Mouse (Mus musculus) forebrain, embryonic 10.5 days (tissue): Measurements from ENCODE around the gene Cd96. TPM values are rescaled to one million over a fixed set of nuclear protein-coding genes. Genes with fewer than 3 reads are reported as not detected.

Experiments used
- DNase-seq: peaks from one replicate; pipeline ENCODE4 v3.0.0-alpha.2; 2017; ENCODE audit warnings: low spot score; ENCODE audit errors: extremely low spot score
- H3K27ac ChIP-seq: fragments of 300-500 bp; sonication (generic); 2 replicates; pipeline ENCODE4 v1.5.1; 2016; ENCODE audit warnings: mild to moderate bottlenecking
- H3K27me3 ChIP-seq: fragments of 300-500 bp; sonication (generic); 2 replicates; pipeline ENCODE4 v1.6.1; 2016; ENCODE audit warnings: mild to moderate bottlenecking; ENCODE audit not compliant: poor library complexity, severe bottlenecking
- H3K36me3 ChIP-seq: fragments of 300-500 bp; sonication (generic); replicated peaks from 2 replicates; pipeline ENCODE4 v1.6.1; 2016; ENCODE audit warnings: mild to moderate bottlenecking, moderate library complexity
- H3K4me1 ChIP-seq: fragments of 300-500 bp; sonication (generic); 2 replicates; pipeline ENCODE4 v1.6.1; 2016
- H3K4me3 ChIP-seq: fragments of 300-500 bp; sonication (generic); 2 replicates; pipeline ENCODE4 v1.5.1; 2016; ENCODE audit warnings: mild to moderate bottlenecking, moderate library complexity
- H3K9me3 ChIP-seq: fragments of 300-500 bp; sonication (generic); 2 replicates; pipeline ENCODE4 v1.6.1; 2016; ENCODE audit warnings: mild to moderate bottlenecking, moderate library complexity
- WGBS: fragments of 180-500 bp; shearing (Covaris S2); methylation state at CpG from one replicate; pipeline ENCODE4 v1.1.7; 2016; 5-methylcytosine and 5-hydroxymethylcytosine counted together
- polyA plus RNA-seq: library from polyadenylated mRNA; unstranded; fragments of >200 nt; fragmentation: Nextera tagmentation; extraction: Ambion mirVana; gene quantifications from 2 replicates; pipeline ENCODE4 v1.2.1, GENCODE M21; 2016

Gene Cd96
- polyA plus RNA-seq, 1 experiment from 2014 or later: not detected

DNA sequence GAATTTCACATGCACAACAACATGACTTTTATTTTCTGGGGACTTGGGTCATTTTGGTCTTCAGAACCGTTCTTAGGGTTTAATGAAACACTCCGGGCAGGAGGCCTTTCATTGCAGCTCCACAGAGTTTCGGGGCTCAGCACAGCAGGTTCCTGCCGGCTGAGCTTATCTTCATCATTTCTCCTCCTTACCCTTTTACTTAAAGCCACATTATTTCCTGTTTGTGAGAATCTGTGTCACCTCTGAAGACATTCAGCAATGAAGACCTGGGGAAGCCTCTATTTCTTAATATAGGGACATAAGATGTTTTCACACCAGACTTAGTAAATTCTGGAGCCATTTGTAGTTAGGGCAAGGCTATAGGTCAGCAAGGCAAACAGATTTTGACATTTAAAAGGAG lies 12.6 kb downstream of the Cd96 start:
- Histone ChIP-seq H3K27ac (no peak overlapping the region), H3K9me3 (no peaks in the 10 kb centered on the region), H3K36me3 (no peaks in the 10 kb centered on the region), H3K4me3 (no peak overlapping the region), H3K4me1 (no peaks in the 10 kb centered on the region), H3K27me3 (no peaks in the 10 kb centered on the region)
- WGBS: 61% methylated on average over 4 of the region's 4 CpGs
- no peak for DNase-seq

GRCm38 (mm10) chr16:46104491-46104890 lies 15.6 kb downstream of the Cd96 start:
- H3K4me1 ChIP-seq: 0 out of 2 replicates have a peak, but pooled peaks cover 4% of the 10 kb centered on the region
- no peaks in the 10 kb centered on the region for H3K27me3 ChIP-seq
- 84% methylated on average over 9 of the region's 9 CpGs for WGBS
- H3K4me3 ChIP-seq: no peak overlapping the region
- no peak for DNase-seq
- H3K27ac ChIP-seq: no peak overlapping the region
- no peaks in the 10 kb centered on the region for H3K36me3 ChIP-seq
- H3K9me3 ChIP-seq: no peaks in the 10 kb centered on the region

DNA sequence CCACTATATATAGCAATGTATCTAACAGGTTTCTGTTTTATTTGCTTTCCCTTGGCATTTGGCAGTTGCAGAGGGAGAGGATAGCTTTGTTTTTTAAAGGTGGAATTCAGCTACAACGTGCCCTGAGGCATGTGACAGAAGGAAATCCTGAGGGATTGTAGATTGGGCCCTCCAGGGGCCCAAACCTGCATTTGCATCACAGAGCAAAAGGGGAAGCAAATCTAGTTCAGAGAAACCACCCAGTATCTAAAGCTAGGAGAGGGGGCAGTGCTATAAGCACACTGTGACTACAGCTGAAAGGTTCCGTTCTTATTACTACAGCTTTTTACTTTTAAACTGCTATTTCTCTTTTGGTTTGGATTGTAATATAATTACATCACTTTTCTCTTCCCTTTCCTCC lies 18.3 kb downstream of the Cd96 start:
- H3K4me1 ChIP-seq: 0 out of 2 replicates have a peak, but pooled peaks cover 4% of the 10 kb centered on the region
- no peaks in the 10 kb centered on the region for H3K27me3 ChIP-seq
- no peaks in the 10 kb centered on the region for H3K36me3 ChIP-seq
- no peaks in the 10 kb centered on the region for H3K9me3 ChIP-seq
- no peak overlapping the region for H3K4me3 ChIP-seq
- no peak overlapping the region for H3K27ac ChIP-seq
- no peak for DNase-seq
- WGBS: 33% methylated on average over 2 of the region's 2 CpGs

DNA sequence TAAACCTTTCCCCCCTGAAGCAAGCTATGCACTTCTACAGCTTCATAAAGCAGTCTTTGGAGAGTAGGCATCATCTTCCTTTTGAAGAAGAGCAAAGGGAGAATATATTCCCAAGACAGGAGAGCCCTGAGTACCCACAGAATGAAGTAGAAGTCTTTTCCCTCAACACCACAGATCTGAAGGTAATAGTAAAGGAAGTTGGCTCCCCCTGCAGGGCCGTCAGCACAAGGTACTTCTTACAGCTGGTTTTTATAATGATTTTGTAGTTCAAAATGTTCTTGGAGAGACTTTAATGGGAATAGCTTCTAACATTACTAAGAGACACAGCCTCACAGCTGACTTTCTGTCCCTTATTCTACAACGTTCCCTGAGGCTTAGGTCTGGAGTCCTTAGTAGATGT lies 19.8 kb downstream of the Cd96 start:
- H3K4me1 ChIP-seq: 0 out of 2 replicates have a peak, but pooled peaks cover 4% of the 10 kb centered on the region
- H3K9me3 ChIP-seq: no peaks in the 10 kb centered on the region
- H3K27ac ChIP-seq: no peak overlapping the region
- no peak overlapping the region for H3K4me3 ChIP-seq
- H3K36me3 ChIP-seq: no peaks in the 10 kb centered on the region
- DNase-seq: no peak
- WGBS: 64% methylated on average over 2 of the region's 2 CpGs
- H3K27me3 ChIP-seq: no peaks in the 10 kb centered on the region

DNA sequence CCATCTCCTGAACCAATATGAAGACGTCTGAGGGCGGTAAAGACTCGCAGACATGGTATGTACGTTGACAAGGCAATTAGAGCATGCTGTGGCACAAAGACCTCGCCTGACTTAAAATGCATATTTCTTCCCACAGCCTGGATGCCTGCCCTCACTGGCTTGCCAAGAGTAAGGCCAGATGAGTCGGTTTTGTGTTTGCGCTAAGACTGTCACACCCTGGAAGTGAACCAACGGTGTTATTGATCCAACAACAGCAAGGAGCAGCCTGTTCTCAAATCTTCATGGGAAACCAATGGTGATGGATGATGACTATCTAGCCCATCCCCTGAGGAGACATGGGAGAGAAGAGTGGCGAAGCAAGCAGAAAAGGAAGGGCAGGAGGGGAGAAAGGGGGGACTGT lies 22.6 kb downstream of the Cd96 start:
- H3K27me3 ChIP-seq: no peaks in the 10 kb centered on the region
- WGBS: 91% methylated on average over 9 of the region's 9 CpGs
- no peak overlapping the region for H3K27ac ChIP-seq
- no peak overlapping the region for H3K4me3 ChIP-seq
- H3K9me3 ChIP-seq: no peaks in the 10 kb centered on the region
- 0 out of 2 replicates have a peak, but pooled peaks cover 4% of the 10 kb centered on the region for H3K4me1 ChIP-seq
- DNase-seq: no peak
- H3K36me3 ChIP-seq: no peaks in the 10 kb centered on the region

GRCm38 (mm10) chr16:46094478-46094877 lies 25.6 kb downstream of the Cd96 start:
- no peak overlapping the region for H3K4me3 ChIP-seq
- DNase-seq: no peak
- no peaks in the 10 kb centered on the region for H3K9me3 ChIP-seq
- H3K4me1 ChIP-seq: no peaks in the 10 kb centered on the region
- no peaks in the 10 kb centered on the region for H3K36me3 ChIP-seq
- H3K27ac ChIP-seq: no peak overlapping the region
- no peaks in the 10 kb centered on the region for H3K27me3 ChIP-seq
- 86% methylated on average over 2 of the region's 2 CpGs for WGBS

GRCm38 (mm10) chr16:46092935-46093334 lies 27.1 kb downstream of the Cd96 start:
- 96% methylated on average over 2 of the region's 2 CpGs for WGBS
- H3K9me3 ChIP-seq: no peaks in the 10 kb centered on the region
- no peak overlapping the region for H3K27ac ChIP-seq
- H3K4me1 ChIP-seq: no peaks in the 10 kb centered on the region
- no peak for DNase-seq
- no peaks in the 10 kb centered on the region for H3K36me3 ChIP-seq
- no peaks in the 10 kb centered on the region for H3K27me3 ChIP-seq
- no peak overlapping the region for H3K4me3 ChIP-seq

DNA sequence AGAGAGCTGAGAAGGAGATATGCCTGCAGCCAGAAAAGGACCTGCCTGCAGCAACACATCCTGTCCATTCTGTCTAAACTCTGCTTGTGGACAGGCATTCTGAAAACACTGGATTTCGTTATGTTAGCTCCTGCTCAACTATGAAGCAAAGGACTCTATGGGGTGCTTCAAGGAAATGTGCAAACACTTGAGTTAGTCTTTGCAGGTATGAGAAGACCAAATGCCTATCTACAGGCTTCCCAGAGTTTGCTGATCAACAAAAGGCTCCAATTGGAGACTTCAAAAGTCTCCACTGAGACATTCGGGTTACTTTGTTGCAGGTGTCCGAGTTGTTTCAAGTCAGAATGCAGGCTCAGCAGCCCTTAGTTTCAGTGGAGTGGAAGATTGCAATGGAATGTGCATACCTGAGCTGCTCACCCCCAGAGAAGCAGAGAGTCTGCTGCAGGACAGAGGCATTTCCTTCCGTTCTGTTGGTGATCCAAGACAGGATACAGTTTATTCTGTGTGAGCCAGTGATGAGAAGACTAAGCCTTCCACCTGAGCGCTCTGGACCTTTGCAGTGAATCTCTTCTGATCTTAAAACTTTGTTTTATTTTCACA lies 33.1 kb downstream of the Cd96 start:
- Histone ChIP-seq H3K36me3 (no peaks in the 10 kb centered on the region), H3K9me3 (no peaks in the 10 kb centered on the region), H3K4me3 (no peak overlapping the region), H3K27me3 (no peaks in the 10 kb centered on the region), H3K27ac (no peak overlapping the region), H3K4me1 (no peaks in the 10 kb centered on the region)
- no peak for DNase-seq
- WGBS: 77% methylated on average over 5 of the region's 5 CpGs

DNA sequence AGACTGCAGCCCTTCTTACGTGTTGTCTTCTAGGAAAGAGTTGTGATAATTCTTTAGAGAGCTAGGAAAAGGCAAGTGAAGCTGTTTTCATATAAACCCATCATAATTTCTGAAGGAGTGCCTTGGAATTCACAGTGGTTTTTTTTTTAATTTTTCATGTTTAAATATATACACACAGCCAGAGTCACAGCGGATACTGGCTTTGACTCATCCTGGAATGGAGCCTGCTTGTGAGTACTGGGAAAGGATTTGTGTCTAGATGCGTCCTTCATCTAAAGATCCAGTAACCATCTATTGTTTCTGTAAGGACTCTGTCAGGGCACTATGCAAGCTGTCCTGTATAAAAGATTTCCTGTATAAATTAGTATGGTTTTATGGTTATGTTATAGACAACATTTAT lies 52.1 kb downstream of the Cd96 start:
- no peak overlapping the region for H3K27ac ChIP-seq
- 84% methylated on average over 3 of the region's 3 CpGs for WGBS
- no peaks in the 10 kb centered on the region for H3K36me3 ChIP-seq
- no peaks in the 10 kb centered on the region for H3K27me3 ChIP-seq
- H3K4me1 ChIP-seq: no peaks in the 10 kb centered on the region
- H3K9me3 ChIP-seq: no peaks in the 10 kb centered on the region
- DNase-seq: no peak
- no peak overlapping the region for H3K4me3 ChIP-seq

- Histone ChIP-seq H3K36me3 (no peaks in the 10 kb centered on the region), H3K9me3 (no peaks in the 10 kb centered on the region), H3K27ac (no peak overlapping the region), H3K4me3 (no peak overlapping the region), H3K4me1 (no peaks in the 10 kb centered on the region), H3K27me3 (no peaks in the 10 kb centered on the region)
- WGBS: 93% methylated on average over 5 of the region's 5 CpGs
- no peak for DNase-seq
Measured at GRCm38 (mm10) chr16:46063278-46063677, 56.8 kb downstream of the Cd96 start.

DNA sequence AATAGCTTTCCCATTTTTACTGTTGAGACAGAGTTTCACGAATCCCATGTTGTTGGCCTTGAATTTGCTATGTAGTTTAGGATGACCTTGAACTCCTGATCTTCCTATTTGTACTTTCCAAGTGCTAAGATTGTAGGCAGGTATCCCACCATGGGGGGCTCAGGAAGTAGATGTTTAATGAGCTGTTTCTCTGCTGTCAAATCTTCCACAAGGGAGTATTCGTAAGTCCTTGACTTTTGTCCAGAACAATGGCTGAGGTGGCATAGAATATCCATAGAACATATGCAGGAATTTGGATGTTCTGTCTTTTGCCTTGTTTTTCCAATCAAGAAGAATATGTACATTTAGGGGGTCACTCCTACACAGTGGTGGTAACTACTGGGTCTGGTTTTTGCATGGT lies 73.1 kb downstream of the Cd96 start:
- H3K4me3 ChIP-seq: no peak overlapping the region
- H3K27ac ChIP-seq: no peak overlapping the region
- H3K36me3 ChIP-seq: no peaks in the 10 kb centered on the region
- WGBS: 95% methylated on average over 2 of the region's 2 CpGs
- no peak for DNase-seq
- no peaks in the 10 kb centered on the region for H3K4me1 ChIP-seq
- no peaks in the 10 kb centered on the region for H3K9me3 ChIP-seq
- H3K27me3 ChIP-seq: no peaks in the 10 kb centered on the region

DNA sequence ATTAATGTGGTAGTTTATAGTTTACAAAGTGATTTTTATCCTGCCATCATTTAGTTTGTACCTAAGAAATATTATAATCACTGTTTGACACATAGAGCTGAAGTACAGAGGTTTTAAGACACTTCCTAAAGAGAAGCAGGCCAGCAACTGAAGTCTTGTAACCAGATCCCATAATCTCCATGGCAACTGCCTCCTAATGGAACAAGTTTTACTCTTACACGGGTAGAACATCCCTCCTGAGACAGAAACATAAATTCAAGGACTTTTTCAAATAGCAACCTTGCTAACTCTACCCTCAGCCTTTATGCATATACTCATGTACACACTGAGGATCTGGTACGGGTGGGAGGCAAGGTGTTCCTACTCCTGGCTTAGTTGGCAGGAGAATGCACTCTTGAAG lies 83.8 kb downstream of the Cd96 start:
- no peak overlapping the region for H3K27ac ChIP-seq
- no peaks in the 10 kb centered on the region for H3K27me3 ChIP-seq
- DNase-seq: no peak
- H3K4me1 ChIP-seq: peaks cover 4% of the 10 kb centered on the region
- 65% methylated on average over 2 of the region's 2 CpGs for WGBS
- H3K36me3 ChIP-seq: no peaks in the 10 kb centered on the region
- no peaks in the 10 kb centered on the region for H3K9me3 ChIP-seq
- no peak overlapping the region for H3K4me3 ChIP-seq

GRCm38 (mm10) chr16:46033896-46034295 lies 86.2 kb downstream of the Cd96 start:
- Histone ChIP-seq H3K9me3 (no peaks in the 10 kb centered on the region), H3K36me3 (no peaks in the 10 kb centered on the region), H3K27me3 (no peaks in the 10 kb centered on the region), H3K4me3 (no peak overlapping the region), H3K27ac (no peak overlapping the region), H3K4me1 (peaks cover 8% of the 10 kb centered on the region)
- no peak for DNase-seq
- 85% methylated on average over 9 of the region's 9 CpGs for WGBS

DNA sequence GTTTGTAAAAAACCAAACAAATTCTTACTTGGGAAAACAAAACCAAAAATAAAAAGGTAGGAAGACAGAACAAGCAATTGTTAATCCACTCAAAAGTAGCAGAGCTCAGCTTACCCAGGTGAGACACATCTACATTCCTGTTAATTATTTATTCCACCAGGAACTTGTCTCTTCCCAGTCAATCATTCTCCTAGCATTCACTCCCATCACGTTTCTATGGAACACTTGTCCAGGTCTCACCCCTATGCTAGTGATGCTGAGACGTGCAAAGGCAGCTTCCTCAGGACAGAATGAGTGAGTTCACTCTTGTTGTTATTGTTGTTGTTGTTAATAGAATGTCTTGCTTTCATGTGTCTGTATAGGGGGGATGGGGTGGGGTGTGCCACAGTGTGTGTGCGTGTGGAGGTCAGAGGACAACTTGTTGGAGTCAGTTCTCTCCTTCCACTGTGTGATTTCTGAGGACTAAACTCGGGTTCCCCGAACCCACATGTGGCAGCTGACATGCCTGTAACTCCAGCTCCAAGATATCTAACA lies 97.0 kb downstream of the Cd96 start:
- DNase-seq: no peak
- Histone ChIP-seq H3K27ac (no peak overlapping the region), H3K4me3 (no peak overlapping the region), H3K36me3 (no peaks in the 10 kb centered on the region), H3K27me3 (no peaks in the 10 kb centered on the region), H3K9me3 (no peaks in the 10 kb centered on the region), H3K4me1 (no peaks in the 10 kb centered on the region)
- 83% methylated on average over 5 of the region's 5 CpGs for WGBS
